Mouse (Mus musculus) forebrain, embryonic 16.5 days (tissue): Measurements from ENCODE around the gene Foxd2. TPM values are rescaled to one million over a fixed set of nuclear protein-coding genes. Genes with fewer than 3 reads are reported as not detected.

Source experiments
- ATAC-seq: fragments of 200-750 bp; cut with Nextera tagmentation; 2 replicates; pipeline ENCODE4 v1.8.0; 2017; ENCODE audit warnings: mild to moderate bottlenecking, moderate library complexity
- H3K27ac ChIP-seq: fragments of 300-500 bp; sonication (generic); 2 replicates; pipeline ENCODE4 v1.5.1; 2014; ENCODE audit warnings: low read length, control low read depth
- H3K27me3 ChIP-seq: fragments of 300-500 bp; sonication (generic); replicated peaks from 2 replicates; pipeline ENCODE4 v1.6.1; 2014; ENCODE audit warnings: low read length; ENCODE audit not compliant: control insufficient read depth, insufficient read depth
- H3K36me3 ChIP-seq: fragments of 300-500 bp; sonication (generic); 2 replicates; pipeline ENCODE4 v1.6.1; 2014; ENCODE audit not compliant: control insufficient read depth, insufficient read depth
- H3K4me1 ChIP-seq: fragments of 300-500 bp; sonication (generic); replicated peaks from 2 replicates; pipeline ENCODE4 v1.6.1; 2014; ENCODE audit warnings: low read length; ENCODE audit not compliant: control insufficient read depth, insufficient read depth
- H3K4me2 ChIP-seq: fragments of 300-500 bp; sonication (generic); 2 replicates; pipeline ENCODE4 v1.6.1; 2014; ENCODE audit warnings: mild to moderate bottlenecking, low read length, control low read depth
- H3K4me3 ChIP-seq: fragments of 300-500 bp; sonication (generic); replicated peaks from 2 replicates; pipeline ENCODE4 v1.5.1; 2014; ENCODE audit warnings: mild to moderate bottlenecking, low read length, control low read depth
- H3K9ac ChIP-seq: fragments of 300-500 bp; sonication (generic); replicated peaks from 2 replicates; pipeline ENCODE4 v1.6.1; 2014; ENCODE audit warnings: low read depth, low read length, control low read depth
- H3K9me3 ChIP-seq: fragments of 300-500 bp; sonication (generic); 2 replicates; pipeline ENCODE4 v1.6.1; 2016; ENCODE audit warnings: low read length; ENCODE audit not compliant: control insufficient read depth
- WGBS: fragments of 180-500 bp; shearing (Covaris S2); extraction: QIAGEN DNeasy Blood & Tissue Kit; methylation state at CpG from one replicate; pipeline ENCODE4 v1.1.7; 2014; 5-methylcytosine and 5-hydroxymethylcytosine counted together
- polyA plus RNA-seq: library from polyadenylated mRNA; unstranded; fragments of >200 nt; fragmentation: Nextera tagmentation; extraction: Ambion mirVana; gene quantifications from 2 replicates; pipeline ENCODE4 v1.2.1, GENCODE M21; 2015

Gene Foxd2
- polyA plus RNA-seq, 1 experiment from 2014 or later: 0.15 TPM

GRCm38 (mm10) chr4:114917091-114917490 is 8.4 kb upstream of the Foxd2 start:
- Histone ChIP-seq H3K27ac (no peak overlapping the region), H3K36me3 (no peaks in the 10 kb centered on the region), H3K4me2 (no peak overlapping the region), H3K27me3 (peaks cover 70% of the 10 kb centered on the region), H3K9ac (no peak overlapping the region), H3K9me3 (no peaks in the 10 kb centered on the region), H3K4me3 (no peak overlapping the region), H3K4me1 (peaks cover 3% of the 10 kb centered on the region; the same call in 1 of the 2 replicates)
- no peak for ATAC-seq
- 30% methylated on average over 2 of the region's 2 CpGs for WGBS

GRCm38 (mm10) chr4:114916056-114916455 is 7.4 kb upstream of the Foxd2 start:
- Histone ChIP-seq H3K4me1 (peaks cover 3% of the 10 kb centered on the region; the same call in 1 of the 2 replicates), H3K36me3 (no peaks in the 10 kb centered on the region), H3K27ac (no peak overlapping the region), H3K9ac (no peak overlapping the region), H3K9me3 (no peaks in the 10 kb centered on the region), H3K4me2 (no peak overlapping the region), H3K27me3 (peaks cover 72% of the 10 kb centered on the region), H3K4me3 (no peak overlapping the region)
- 41% methylated on average over 4 of the region's 4 CpGs for WGBS
- no peak for ATAC-seq

DNA sequence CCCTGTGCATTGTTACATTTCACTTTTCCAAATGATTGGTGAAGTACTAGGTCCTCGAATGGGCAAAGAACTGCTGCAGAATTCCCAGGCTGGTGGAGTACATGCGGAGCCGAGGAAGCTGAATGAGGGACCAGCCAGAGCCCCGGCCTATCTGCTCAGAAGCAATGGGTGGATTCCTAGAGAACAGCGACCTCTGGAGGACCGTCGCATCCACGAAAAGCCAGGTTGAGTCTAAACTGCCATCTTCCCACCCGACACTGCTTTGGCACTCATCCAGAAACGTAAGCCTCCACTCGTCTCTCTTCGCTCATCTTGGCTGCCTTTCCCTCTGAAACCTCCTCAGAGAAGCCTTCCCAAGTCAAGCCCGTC is 4.9 kb upstream of the Foxd2 start:
- 0 out of 2 replicates have a peak, but pooled peaks have one; percentile 18 for ATAC-seq
- H3K27ac ChIP-seq: no peak overlapping the region
- H3K9me3 ChIP-seq: no peaks in the 10 kb centered on the region
- no peaks in the 10 kb centered on the region for H3K36me3 ChIP-seq
- peaks cover 12% of the 10 kb centered on the region for H3K4me1 ChIP-seq
- peaks cover 84% of the 10 kb centered on the region for H3K27me3 ChIP-seq
- no peak overlapping the region for H3K9ac ChIP-seq
- no peak overlapping the region for H3K4me3 ChIP-seq
- WGBS: 0% methylated on average over 13 of the region's 13 CpGs
- no peak overlapping the region for H3K4me2 ChIP-seq

DNA sequence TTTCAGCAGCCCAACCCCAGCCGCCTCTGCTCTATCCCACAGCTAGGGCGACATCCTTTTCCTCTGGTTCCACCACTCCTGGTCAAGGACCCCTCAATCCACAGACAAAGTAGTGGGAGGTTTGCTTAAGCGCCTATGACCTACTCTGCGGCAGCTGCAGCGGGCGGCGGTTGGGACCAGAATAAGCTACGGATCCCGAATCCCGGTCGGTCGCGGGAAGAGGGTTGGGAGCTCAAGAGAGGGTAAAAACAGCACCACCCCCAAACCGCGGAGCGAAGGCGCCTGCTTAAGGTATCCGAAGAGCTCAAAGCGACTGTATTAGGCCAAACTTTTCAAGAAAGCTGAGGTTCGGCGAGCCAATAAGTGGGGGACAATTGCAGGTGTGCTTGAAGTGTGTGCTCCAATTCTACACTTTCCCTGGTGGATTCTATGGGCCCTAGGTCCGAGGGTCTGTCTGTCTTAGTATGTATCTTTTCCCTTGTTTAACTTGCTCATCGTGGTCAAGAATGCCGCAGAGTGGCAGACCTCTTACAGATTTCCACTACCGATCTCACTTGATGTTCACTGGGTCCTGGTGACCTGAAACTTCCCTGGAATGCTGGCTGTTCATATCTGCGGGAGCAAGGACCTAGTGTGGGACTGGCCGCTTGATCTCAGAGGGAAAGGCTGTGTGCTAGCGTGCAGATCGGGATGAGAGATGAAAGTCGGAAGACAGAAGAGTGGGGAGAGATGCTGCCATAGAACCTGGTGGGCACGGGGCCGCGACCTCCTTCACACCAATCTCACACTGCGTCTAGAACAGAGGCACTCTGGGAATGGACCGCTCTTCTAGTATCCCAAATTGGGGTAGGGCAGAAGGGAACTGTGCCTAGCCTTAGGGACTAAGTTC is 4.3 kb upstream of the Foxd2 start:
- Histone ChIP-seq H3K36me3 (no peaks in the 10 kb centered on the region), H3K4me1 (peaks cover 18% of the 10 kb centered on the region), H3K4me2 (no peak overlapping the region), H3K4me3 (no peak overlapping the region), H3K27me3 (peaks cover 83% of the 10 kb centered on the region), H3K9ac (no peak overlapping the region), H3K27ac (no peak overlapping the region), H3K9me3 (no peaks in the 10 kb centered on the region)
- ATAC-seq: no peak
- WGBS: 2% methylated on average over 35 of the region's 35 CpGs

GRCm38 (mm10) chr4:114909602-114910484 is 1.2 kb upstream of the Foxd2 start:
- under 1% methylated on average over 20 of the region's 20 CpGs for WGBS
- Histone ChIP-seq H3K9ac (no peak overlapping the region), H3K27ac (no peak overlapping the region), H3K4me2 (peak overlapping the region; percentile 63; the same call in 1 of the 2 replicates), H3K9me3 (no peaks in the 10 kb centered on the region), H3K4me1 (peaks cover 23% of the 10 kb centered on the region), H3K4me3 (peak overlapping the region; percentile 43; the same call in 1 of the 2 replicates), H3K36me3 (no peaks in the 10 kb centered on the region), H3K27me3 (peaks cover 85% of the 10 kb centered on the region)
- no peak for ATAC-seq

DNA sequence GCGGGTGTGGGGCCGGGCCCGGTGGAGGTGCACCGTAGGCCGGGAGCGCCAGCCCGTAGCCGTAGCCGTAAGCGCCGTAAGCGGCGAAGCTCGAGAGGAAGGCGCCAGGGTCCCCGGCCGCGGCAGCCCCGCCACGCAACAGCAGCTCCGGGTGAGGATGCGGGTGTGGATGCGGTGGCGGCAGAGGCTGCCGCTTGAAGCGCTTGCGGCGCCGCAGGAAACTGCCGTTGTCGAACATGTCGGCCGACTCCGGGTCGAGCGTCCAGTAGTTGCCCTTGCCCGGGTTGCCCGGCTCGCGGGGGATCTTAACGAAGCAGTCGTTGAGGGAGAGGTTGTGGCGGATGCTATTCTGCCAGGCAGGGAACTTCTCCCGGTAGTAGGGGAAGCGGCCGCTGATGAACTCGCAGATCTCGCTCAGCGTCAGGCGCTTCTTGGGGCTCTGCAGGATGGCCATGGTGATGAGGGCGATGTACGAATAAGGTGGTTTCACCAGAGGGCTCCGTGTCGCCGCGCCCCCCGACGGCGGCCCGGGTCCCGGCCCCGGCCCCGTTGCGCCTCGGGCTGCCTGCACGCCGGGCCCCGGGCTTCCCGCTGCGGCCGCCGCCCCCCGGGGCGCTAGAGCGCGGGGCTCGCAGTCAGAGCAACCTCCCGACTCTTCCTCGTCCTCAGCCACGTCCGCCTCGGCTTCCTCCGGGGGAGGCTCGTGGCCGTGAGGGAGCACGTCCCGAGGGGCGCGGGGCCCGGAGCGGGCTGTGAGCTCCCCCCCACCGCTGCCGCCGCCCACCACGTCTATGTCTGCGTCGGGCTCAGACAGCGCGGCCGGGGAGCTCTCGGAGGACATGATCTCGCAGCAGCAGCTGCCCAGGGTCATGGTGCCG is 483 bp downstream of the Foxd2 start:
- ATAC-seq: peak; percentile 14
- Histone ChIP-seq H3K27me3 (peaks cover 86% of the 10 kb centered on the region), H3K9me3 (no peaks in the 10 kb centered on the region), H3K4me3 (peak overlapping the region; percentile 43), H3K4me1 (peaks cover 20% of the 10 kb centered on the region), H3K36me3 (no peaks in the 10 kb centered on the region), H3K4me2 (peak overlapping the region; percentile 63), H3K27ac (no peak overlapping the region), H3K9ac (0 out of 2 replicates have a peak overlapping the region, but pooled peaks have one; percentile 6)
- WGBS: under 1% methylated on average over 97 of the region's 103 CpGs

DNA sequence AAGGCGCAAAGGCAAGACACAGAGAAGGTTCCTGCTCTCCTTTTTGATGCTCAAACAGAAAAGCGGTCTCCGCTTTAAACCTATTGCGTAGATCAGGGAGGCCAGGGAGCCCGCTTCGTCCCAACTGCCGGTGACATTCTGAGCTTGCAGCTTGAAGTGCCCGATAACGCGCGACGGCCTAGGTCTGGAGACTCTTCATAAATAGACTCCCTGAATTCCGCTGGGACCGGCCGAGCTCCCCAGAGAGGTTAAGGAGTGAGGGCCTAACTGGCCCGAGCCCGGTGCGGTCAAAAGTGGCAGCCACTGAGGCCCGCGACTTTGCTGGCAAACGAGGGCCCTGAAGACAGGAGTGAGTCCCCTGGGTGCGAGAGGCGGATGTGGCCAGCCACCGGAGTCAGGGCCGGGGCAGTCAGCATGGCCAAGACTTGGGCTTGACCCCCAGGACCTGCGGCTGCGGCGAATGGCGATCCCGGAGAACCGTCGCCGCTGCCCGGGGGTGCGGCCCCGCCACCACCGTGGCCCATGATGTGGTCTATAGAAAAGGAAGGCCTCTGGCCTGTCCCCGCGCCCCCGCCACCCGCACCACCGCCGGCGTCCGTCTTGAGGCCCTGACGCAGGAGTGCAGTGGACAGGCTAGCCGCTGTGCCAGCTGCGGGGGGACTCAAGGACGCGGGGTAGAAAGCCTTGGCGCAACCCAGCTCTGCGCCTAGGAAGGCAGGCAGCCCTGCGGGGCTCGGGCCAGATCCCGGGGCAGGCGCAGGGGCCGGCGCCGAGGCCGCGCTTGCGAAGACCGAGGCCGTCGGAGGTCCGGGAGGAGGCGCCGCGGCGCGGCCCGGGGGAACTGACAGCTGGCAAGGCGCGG is 1.4 kb downstream of the Foxd2 start:
- peak overlapping the region; percentile 63 for H3K4me2 ChIP-seq
- peaks cover 20% of the 10 kb centered on the region for H3K4me1 ChIP-seq
- WGBS: 1% methylated on average over 73 of the region's 74 CpGs
- H3K4me3 ChIP-seq: peak overlapping the region; percentile 43
- H3K9ac ChIP-seq: 0 out of 2 replicates have a peak overlapping the region, but pooled peaks have one; percentile 6
- H3K27ac ChIP-seq: no peak overlapping the region
- no peaks in the 10 kb centered on the region for H3K36me3 ChIP-seq
- peaks cover 84% of the 10 kb centered on the region for H3K27me3 ChIP-seq
- ATAC-seq: no peak
- H3K9me3 ChIP-seq: no peaks in the 10 kb centered on the region
